Mouse (Mus musculus): Measurements from ENCODE around the gene Mog. TPM values are rescaled to one million over a fixed set of nuclear protein-coding genes. Genes with fewer than 3 reads are reported as not detected.

Mog gene
- total RNA-seq, 2 experiments from 2014 or later = 29.1 to 29.2 TPM

DNA sequence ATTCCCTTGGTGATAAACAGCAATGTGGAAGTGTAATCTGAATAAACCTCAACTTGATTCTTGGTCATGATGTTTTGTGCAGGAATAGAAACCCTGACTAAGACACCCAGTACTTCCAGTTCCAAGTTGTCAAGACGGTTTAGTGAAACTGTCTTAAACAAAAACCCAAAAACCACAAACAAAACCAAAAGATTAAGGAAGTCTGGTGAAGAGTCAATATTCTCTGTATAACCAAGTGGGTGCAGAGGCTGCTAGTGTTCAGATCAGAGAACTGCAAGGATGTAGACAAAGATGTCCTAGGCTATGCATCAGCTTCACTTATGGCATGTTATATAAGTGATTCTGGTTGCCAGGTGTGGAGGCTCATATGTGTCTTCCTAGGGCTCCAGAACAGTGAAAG is 56.3 kb downstream of the Mog start:
- DNase-seq (ENCODE audit: extremely low spot score in 1 of 2, low spot score in 2 of 2) = no peak
- H3K4me3 ChIP-seq = no peak overlapping the region
- TF ChIP-seq CTCF (IDR thresholded peaks at IDR 0.05) = no peak
- H3K27ac ChIP-seq = no peak overlapping the region
- intact Hi-C loops (cut with DNase I) = no loop called here

DNA sequence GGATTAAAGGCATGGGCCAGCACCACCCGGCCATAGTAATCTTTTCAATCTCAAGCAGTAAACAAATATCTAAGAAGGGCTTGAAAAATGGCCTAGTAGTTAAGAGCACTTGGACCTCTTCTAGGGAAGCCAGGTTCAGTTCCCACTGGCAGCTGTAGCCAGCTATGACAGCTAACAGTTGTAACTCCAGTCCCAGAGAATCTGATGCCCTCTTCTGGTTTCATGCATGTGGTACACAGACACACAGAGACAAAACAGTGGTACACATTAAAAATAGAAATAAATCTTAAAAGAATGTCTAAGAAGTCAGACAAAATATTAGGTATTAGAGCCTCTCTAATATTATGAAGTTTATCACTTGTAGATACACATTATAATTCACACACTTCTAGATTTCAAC is 62.1 kb downstream of the Mog start:
- intact Hi-C loops (cut with DNase I) = no loop called here
- H3K4me3 ChIP-seq = no peak overlapping the region
- no peak overlapping the region for H3K27ac ChIP-seq
- DNase-seq (ENCODE audit: extremely low spot score in 1 of 2, low spot score in 2 of 2) = no peak
- peak; percentile 23 for TF ChIP-seq CTCF (IDR thresholded peaks at IDR 0.05)

Other genes with a start within 250 kb of the Mog start
- not detected for gene H2-M10.6, start 211.2 kb downstream of the Mog start, total RNA-seq (2021)
- gene Trim26, start 186.3 kb downstream of the Mog start, total RNA-seq (2021) = 10 to 100 TPM; 18.6 to 22.7 TPM
- gene Trim15, start 156.2 kb downstream of the Mog start, total RNA-seq (2021) = not detected
- not detected for gene Trim10, start 153.8 kb downstream of the Mog start, total RNA-seq (2021)
- not detected for gene Trim40, start 133.3 kb downstream of the Mog start, total RNA-seq (2021)
- gene Trim31, start 125.3 kb downstream of the Mog start, total RNA-seq (2021) = not detected
- 10 to 100 TPM in 1 of 2 experiments, 1 to 10 TPM in 1; 8.2 to 12.5 TPM for gene Rnf39, start 80.5 kb downstream of the Mog start, total RNA-seq (2021)
- gene Ppp1r11, start 71.7 kb downstream of the Mog start, total RNA-seq (2021) = 100 to 1,000 TPM; 132 to 146 TPM
- 10 to 100 TPM; 30.6 to 31.6 TPM for gene Znrd1, start 64.8 kb downstream of the Mog start, total RNA-seq (2021)
- gene Znrd1as, start 64.8 kb downstream of the Mog start, total RNA-seq (2021) = 1 to 10 TPM; 5.3 to 6.2 TPM
- not detected for gene 2410137M14Rik, start 42.2 kb downstream of the Mog start, total RNA-seq (2021)
- under 1 TPM; 0.61 to 0.75 TPM for gene H2-M5, start 33.9 kb downstream of the Mog start, total RNA-seq (2021)
- gene Zfp57, start 22.2 kb downstream of the Mog start, total RNA-seq (2021) = 10 to 100 TPM; 16.7 to 17.8 TPM
- gene Gabbr1, start 22.6 kb upstream of the Mog start, total RNA-seq (2021) = 100 to 1,000 TPM; 687 to 720 TPM
- gene Olfr90, start 65.1 kb upstream of the Mog start, total RNA-seq (2021) = under 1 TPM in 1 of 2 experiments, not detected in 1; 0.12 TPM
- gene Olfr91, start 74.9 kb upstream of the Mog start, total RNA-seq (2021) = not detected
- not detected for gene Olfr92, start 96.7 kb upstream of the Mog start, total RNA-seq (2021)
- gene Olfr93, start 138.1 kb upstream of the Mog start, total RNA-seq (2021) = not detected
- not detected for gene Ubd, start 170.5 kb upstream of the Mog start, total RNA-seq (2021)
- gene Olfr94, start 177.6 kb upstream of the Mog start, total RNA-seq (2021) = not detected
- not detected for gene Olfr95, start 189.7 kb upstream of the Mog start, total RNA-seq (2021)
- not detected for gene Olfr96, start 196.7 kb upstream of the Mog start, total RNA-seq (2021)
- not detected for gene Olfr97, start 213.9 kb upstream of the Mog start, total RNA-seq (2021)
- gene Olfr98, start 240.4 kb upstream of the Mog start, total RNA-seq (2021) = not detected
- gene H2-M3, start 246.8 kb upstream of the Mog start, total RNA-seq (2021) = 1 to 10 TPM; 3.1 to 3.6 TPM

All from left cerebral cortex, adult 2 months (tissue).